Mouse (Mus musculus) ES-E14 (cell line): ENCODE data around the gene Ppil2.

Source experiments
- CHD2 ChIP-seq: IDR thresholded peaks from 2 replicates; pipeline ENCODE4 v1.6.1; 2014; ENCODE audit warnings: mild to moderate bottlenecking, low read depth, low read length, inconsistent platforms
- MAFK ChIP-seq: IDR thresholded peaks from 2 replicates; pipeline ENCODE4 v1.6.1; 2014; ENCODE audit warnings: mild to moderate bottlenecking, low read depth, low read length, inconsistent platforms; ENCODE audit not compliant: insufficient read depth

DNA sequence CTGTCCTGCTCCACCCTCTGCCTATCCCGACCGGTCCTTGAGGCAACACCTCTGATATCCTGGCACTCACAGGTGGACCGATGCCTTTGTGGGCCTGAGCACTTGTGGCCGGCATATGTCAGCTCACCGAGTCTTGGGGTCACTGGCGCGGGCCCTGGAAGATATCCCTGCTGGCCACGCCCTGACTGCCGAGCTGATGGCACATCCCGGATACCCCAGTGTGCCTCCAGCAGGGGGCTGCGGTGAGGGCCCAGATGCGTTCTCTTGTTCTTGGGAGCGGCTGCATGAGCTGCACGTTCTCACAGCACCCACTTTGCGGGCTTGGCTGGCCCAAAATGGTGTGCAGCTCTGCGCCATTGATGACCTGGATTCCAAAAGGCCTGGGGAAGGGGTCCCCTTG lies 37.0 kb upstream of the Ppil2 start:
- no peak for TF ChIP-seq CHD2
- no peak for TF ChIP-seq MAFK
